Mouse (Mus musculus): ENCODE measurements around the gene Psmd11.
"Not testable (repeated sequence)": the region's sequence is repeated elsewhere in the genome, so short reads cannot be mapped to it uniquely, and the experiment has no call there.

The Psmd11 gene

DNA sequence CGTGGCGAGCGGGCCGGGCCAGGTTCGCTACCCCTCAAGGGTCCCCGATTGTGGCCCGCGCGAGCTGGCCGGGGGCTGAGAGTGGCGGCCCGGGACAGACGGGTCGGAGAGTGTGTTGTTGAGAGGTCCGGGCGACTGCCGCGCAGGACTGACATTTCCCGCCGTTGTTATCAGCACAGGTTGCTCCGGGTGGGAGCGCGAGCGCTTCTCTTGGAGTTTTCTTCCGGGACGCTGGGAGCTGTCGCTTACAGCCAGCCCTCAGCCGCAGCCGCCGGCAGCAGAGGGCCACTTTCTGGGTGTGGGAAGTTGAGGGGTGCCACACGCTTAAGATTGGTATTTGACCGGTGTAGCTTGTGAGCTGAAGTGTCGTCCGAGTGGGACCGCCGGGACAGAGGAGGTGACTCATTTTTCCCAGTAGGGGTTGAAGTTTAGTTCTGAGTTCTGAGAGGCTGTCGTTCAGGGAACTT, 627 bp downstream of the Psmd11 start:
- peak; percentile 20 for DNase-seq (ENCODE audit: low spot score)

DNA sequence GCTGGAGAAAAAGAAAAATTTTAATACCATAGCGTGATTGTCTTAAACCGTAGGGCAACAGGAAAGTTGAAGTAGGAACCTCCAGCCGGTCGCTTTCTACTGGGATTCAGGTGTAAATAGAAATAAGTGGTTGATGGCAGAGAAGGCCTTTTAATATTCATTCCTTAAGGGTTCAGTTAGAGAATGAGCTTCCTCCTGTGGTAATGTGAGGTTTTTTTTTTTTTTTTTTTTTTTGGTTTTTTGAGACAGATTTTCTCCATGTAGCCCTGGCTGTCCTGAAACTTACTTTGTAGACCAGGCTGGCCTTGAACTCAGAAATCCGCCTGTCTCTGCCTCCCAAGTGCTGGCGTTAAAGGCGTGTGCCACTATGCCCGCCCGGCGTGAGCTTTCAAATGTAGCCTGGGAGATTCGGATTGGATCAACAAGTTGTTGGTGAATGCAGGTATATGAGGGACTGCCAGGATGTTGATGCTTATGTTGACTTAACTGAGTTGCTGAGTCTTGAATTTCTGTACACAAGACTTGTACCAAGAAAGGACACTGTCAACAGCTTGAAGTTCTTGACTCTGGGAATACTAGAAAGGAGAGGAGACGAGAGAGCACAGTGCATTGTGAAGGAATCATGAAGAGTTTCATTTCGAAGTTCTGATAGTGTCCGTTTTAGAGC, 1.2 kb downstream of the Psmd11 start:
- DNase-seq (ENCODE audit: low spot score) = no peak

GRCm38 (mm10) chr11:80430366-80430910, 2.0 kb downstream of the Psmd11 start:
- DNase-seq (ENCODE audit: low spot score) = no peak

- no peak for DNase-seq (ENCODE audit: low spot score)
Observed at GRCm38 (mm10) chr11:80446916-80447315, 18.5 kb downstream of the Psmd11 start.

- no peak for DNase-seq (ENCODE audit: low spot score)
Observed at GRCm38 (mm10) chr11:80449859-80450258, 21.4 kb downstream of the Psmd11 start.

GRCm38 (mm10) chr11:80452242-80452641, 23.8 kb downstream of the Psmd11 start:
- DNase-seq (ENCODE audit: low spot score) = no peak

- DNase-seq (ENCODE audit: low spot score) = no peak
Observed at GRCm38 (mm10) chr11:80453198-80453597, 24.8 kb downstream of the Psmd11 start.

- DNase-seq (ENCODE audit: low spot score) = not testable (repeated sequence)
Observed at GRCm38 (mm10) chr11:80463605-80464130, 35.3 kb downstream of the Psmd11 start.

- DNase-seq (ENCODE audit: low spot score) = no peak
Observed at GRCm38 (mm10) chr11:80471836-80472605, 43.6 kb downstream of the Psmd11 start.

DNA sequence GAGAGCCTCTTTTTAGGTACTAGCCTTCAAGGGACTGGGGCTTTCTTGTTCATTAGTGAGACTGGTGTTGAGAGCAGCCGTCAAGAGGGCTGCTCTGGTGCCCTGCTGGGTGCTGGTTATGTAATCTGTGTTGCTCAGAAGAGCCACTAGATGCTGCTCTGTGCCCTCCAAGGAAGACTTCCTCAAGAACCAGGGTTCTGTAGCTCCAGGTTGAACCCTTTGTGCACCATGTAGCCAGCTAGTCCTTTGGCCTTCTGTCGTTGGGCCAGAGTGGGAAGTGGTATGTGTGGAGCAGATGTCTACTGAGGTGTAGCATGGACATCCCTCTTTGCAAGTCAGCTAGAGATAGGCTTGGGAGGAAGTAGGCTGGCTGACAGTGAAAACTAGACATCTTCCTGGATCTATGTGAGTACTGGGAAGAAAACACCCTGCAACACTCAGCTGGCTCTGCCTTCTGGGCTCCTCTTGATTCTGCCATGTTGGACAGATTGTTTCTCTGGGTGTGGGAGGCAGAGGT, 45.8 kb downstream of the Psmd11 start:
- no peak for DNase-seq (ENCODE audit: low spot score)

DNA sequence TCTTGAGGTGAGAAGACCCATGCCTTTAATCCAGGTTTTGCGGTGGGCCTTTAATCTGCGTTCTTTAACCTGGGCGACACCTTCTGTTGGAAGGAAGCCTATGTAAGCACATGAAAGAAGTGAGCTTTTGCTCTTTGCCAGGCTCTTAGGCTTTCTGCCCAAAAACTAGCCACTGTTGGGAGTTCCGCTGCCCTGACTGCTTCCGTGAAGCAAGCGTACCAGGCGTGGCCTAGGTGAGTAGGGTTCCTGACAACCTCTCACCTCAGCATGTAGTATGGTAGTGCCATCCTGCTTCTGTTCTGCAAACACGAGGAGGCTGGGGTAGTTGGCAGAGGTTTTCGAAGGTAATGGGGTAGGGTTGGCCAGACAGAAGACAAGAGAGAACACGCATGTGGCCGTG, 46.4 kb downstream of the Psmd11 start:
- no peak for DNase-seq (ENCODE audit: low spot score)

DNA sequence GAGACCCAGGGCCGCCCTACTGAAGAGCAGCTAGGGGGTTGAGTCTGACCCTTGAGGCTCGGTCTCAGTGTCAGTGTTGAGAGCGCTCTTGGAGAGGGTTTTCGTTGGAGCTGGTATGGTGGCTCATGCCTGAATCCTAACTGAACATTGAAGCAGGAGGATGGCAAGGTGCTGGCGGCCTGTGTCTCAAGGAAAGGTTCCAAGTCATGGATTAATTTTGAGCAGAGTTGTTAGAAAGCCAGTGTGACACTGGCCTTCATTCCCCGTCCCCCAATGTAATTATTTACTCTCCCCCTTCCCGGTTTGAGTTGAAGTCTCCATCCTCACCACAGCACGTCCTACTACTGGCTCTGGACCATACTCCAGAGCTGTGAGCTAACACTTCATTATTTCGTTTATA, 47.1 kb downstream of the Psmd11 start:
- DNase-seq (ENCODE audit: low spot score) = no peak

DNA sequence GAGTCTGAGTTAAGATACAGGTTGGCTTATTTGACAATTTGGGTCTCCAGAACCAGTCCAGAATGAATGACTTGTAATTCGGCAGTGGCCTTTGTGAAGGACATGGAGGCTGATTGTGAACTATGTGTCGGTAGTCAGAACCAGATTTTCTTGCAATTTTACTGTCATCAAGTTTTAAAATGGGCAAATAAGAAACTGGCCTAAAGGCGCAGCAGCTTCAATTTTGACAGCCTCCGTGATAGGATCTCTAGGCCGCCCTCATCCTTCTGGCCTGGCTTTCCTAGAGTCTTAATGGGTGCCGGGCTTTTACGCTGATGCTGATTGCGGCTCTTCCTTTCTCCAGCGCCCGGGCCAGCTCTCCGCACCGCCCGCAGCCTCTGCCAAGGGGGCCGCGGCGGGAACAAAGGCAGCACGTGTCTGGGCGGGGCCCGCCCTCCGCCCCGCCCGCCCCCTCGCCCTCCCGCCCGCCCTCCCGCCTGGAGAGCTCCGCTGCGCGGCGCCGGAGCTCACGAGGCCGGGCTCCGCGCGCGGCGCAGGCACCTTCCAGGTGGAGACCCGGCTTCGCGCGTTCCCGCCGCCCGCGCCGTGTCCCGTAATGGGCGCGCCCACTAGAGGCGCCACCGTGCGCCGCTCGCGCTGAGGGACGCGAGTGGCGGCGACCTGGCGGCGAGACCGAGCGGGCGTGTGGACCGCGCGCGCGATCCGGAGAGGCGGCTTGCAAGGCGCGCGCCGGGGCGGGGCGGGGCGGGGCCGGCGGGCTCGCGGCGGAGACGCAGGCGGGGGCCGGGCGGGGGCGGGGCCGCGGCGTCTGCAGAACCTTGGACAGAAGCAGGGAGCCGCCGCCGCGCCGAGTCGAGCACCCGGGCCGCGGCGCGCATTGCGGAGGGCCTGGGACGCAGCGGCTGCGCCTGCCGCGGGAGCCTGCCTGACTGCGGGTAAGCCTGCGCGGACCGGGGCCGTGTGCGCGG, 48.1 kb downstream of the Psmd11 start, which contains the start of gene Cdk5r1:
TSS of gene Cdk5r1 (plus strand) at position 802 of the 968 bp plus-strand sequence.
- DNase-seq (ENCODE audit: low spot score) = peak; percentile 69

GRCm38 (mm10) chr11:80477341-80478199, 49.2 kb downstream of the Psmd11 start:
- no peak for DNase-seq (ENCODE audit: low spot score)

DNA sequence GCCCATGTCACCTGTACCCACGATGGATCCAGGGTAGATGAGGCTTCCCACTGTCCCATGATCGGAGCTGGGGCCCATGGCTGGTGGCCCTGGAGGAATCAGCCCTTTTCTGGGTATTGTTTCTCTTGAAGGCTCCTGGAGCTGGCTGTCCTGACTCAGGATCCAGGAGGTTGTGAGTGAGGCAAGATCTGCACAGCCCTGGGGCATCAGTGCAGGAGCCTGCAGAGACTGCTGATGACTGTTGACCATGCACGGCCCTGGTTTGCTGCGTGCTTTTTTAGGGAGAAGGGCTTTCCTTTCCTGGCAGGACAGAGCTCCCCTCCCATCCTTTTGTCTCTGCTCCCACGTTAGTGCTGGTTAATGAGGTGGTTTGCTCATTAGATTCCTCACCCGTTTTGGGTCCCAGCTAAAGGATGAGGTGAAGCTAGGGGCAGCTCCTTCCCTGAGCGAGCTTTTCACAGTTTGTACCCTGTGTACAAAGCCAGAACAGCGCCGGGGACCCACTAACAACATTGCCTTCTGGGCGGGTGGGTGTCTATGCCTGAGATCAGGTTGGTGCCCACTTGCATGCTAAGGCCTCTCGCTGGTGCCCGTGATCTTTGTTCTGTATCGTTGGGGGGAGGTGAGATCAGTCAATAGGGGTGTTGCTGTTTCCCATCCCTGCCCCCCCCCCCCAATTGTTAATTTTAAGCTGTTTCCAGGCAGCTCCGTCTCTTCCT, 50.4 kb downstream of the Psmd11 start:
- no peak for DNase-seq (ENCODE audit: low spot score)

DNA sequence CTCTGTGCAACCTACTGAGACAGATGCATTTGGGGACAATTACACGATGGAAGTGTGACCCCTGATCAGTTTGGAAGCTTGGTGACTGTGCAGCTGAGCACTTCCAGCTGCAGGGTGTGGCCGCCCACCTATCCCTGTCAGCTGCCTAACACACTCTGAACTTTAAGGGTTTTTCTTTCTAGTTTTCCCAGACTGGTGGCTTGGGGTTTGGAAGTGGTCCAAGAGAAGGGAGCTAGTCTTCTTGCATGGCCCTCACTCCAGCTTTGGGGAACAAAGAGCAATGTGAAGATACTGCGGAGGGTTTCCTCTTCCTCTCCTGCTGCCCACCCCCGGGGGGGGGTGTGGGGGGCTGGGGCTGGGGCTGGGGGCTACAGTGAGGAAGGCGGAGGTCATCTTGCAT, 51.0 kb downstream of the Psmd11 start:
- DNase-seq (ENCODE audit: low spot score) = no peak

GRCm38 (mm10) chr11:80479906-80480866, 51.8 kb downstream of the Psmd11 start:
- DNase-seq (ENCODE audit: low spot score) = no peak

DNA sequence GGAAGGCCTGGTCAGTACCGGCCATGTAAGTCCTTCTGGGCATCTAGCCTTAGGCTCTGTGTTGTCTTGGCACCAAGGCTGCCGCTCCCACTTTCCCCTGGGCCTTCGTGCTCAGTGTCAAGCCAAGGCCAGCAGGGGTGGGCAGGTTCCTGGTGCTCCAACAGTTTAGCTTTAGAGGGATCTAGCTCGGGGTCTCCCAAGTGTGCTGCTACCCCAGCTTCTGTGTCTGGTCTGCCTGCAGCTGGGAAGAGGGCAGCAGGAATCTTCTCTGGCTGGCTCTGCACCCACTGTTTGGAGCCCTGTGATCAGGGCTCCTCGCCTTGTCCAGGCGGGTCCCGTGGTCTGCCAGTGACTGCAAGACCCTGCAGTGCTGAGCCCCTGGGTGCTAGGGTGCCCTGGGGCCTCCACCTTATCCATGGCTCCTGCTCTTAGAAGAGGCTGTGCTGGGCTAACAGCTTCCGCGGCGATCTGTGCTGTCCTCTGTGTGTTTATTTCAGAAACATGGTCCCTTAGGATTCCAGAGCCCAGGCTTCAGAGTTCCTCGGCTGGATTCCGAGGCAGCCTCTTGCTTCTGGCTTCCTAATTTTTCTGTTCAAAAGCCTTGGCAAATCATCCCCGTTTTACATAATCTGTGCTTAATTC, 53.1 kb downstream of the Psmd11 start:
- DNase-seq (ENCODE audit: low spot score) = no peak

All from ovary, postnatal 10 days (tissue).